Mouse (Mus musculus) layer of hippocampus, adult 6 months (tissue): ENCODE measurements around the gene Zwint. TPM values are rescaled to one million over a fixed set of nuclear protein-coding genes. Genes with fewer than 3 reads are reported as not detected.

ENCODE experiments used
- long read RNA-seq, 2 experiments: library from polyadenylated mRNA; unstranded; transcript quantifications; one replicate each; pipeline ENCODE4 v2.0.0; 2019 to 2020
- polyA plus RNA-seq: library from polyadenylated mRNA; unstranded; fragments of <200 nt; fragmentation: Nextera tagmentation; gene quantifications from 2 replicates; pipeline ENCODE4 v1.2.3, GENCODE M21; 2021

Zwint gene
- 695 and 754 TPM in 2 replicates for polyA plus RNA-seq
- long read RNA-seq, experiment 1, transcript Zwint-201 (8 exons, 1,834 nt) = major isoform, 1,323 of 1,526 reads
- long read RNA-seq, experiment 1, partial matches to known transcripts = 116 of 1,526 reads
- long read RNA-seq, experiment 1, other reads (novel, unspliced or antisense) = 85 of 1,526 reads
- long read RNA-seq, experiment 2, transcript Zwint-201 (8 exons, 1,834 nt) = major isoform, 5,335 of 5,637 reads
- long read RNA-seq, experiment 2, transcript Zwint-204 (8 exons, 1,138 nt) = minor isoform, 7 of 5,637 reads
- long read RNA-seq, experiment 2, partial matches to known transcripts = 89 of 5,637 reads
- long read RNA-seq, experiment 2, other reads (novel, unspliced or antisense) = 205 of 5,637 reads

DNA sequence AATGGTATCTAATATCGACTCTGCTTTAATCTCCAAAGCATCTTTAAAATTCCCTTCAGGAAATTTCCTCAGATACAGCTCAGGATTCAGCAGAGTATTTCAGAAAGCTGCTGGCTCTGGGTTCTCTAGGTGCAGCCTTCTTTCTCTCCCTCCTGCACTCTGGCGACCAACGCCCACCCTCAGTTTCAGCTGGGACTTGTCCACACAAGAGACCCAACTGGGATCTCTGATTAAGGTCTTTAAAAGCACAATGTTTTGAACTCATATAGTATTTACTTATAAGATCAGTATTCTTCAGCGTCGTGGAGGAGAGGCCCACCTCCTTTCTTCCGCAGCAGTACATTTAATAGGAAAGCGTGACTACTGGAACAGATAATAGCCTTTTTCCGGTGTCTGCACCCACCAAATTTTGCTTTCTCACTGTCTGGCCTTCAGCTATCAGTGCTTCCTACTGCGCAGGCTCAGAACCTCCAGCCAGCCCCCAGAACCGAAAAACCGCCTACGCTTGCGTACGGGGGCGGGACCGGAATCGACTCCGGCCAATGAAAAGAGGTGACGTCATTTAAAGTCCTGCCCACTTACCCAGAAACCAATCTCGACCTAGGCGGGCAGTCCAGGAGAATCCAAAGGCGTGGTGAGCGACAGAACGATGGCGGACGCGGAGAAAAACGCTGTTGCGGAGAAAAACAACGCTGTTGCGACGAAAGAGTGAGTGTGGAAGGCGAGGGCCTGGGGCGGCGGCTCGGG is at the start of gene Zwint:
Gene Zwint (plus strand): TSS at position 576 of the 747 bp plus-strand sequence.

